Mouse (Mus musculus): ENCODE results near the gene Psme3.

GRCm38 (mm10) chr11:101360651-101361113, 44.7 kb downstream of the Psme3 start:
- TF ChIP-seq CTCF (IDR thresholded peaks at IDR 0.05; ENCODE audit: low read depth) (no peak), EP300 (IDR thresholded peaks at IDR 0.05; ENCODE audit: low read depth) (peak; percentile 60; the same call in 1 of the 2 replicates)

Data from liver, postnatal 0 days (tissue).